Mouse (Mus musculus): ENCODE measurements at regions not wholly inside any gene's neighbourhood (a gene's known extent, or its start where the extent isn't known, plus 50 kb on each side); places are given as distances from the start of the nearest gene placed in this dataset.

DNA sequence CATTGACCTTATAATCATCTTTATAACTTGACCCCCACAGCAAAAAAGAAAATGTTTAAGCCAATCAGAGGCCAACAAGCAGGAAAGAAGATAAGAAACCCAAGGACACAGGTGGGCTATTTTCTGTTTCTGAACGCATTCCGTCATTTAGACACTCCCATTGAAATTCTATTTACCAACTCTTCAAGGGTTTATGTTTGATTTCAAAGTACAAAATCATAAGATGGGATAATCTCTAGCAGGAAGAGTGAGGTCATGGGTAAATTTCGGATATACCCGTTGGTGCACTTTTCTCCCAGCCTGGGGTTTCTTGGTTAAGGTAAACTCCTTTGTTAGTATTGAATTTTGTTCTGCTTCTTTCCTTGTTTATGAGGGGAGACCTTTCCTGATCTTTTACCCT lies 230.9 kb upstream of the Dcn start:
- Histone ChIP-seq H3K36me3 (ENCODE audit: control insufficient read depth, insufficient read depth, low read length) (no peaks in the 10 kb centered on the region), H3K27me3 (replicated peaks; ENCODE audit: control insufficient read depth, insufficient read depth, low read length) (no peaks in the 10 kb centered on the region), H3K27ac (replicated peaks; ENCODE audit: low read depth, low read length) (no peak overlapping the region), H3K4me3 (ENCODE audit: low read depth, low read length) (no peak overlapping the region), H3K9me3 (ENCODE audit: control insufficient read depth, low read length) (no peaks in the 10 kb centered on the region), H3K4me2 (ENCODE audit: low read depth, low read length) (no peak overlapping the region), H3K4me1 (ENCODE audit: control insufficient read depth, insufficient read depth, low read length) (no peaks in the 10 kb centered on the region), H3K9ac (ENCODE audit: low read depth, low read length) (no peak overlapping the region)
- ATAC-seq (ENCODE audit: low read depth) (no peak), DNase-seq (ENCODE audit: low spot score) (no peak)
- 86% methylated on average over 4 of the region's 4 CpGs for WGBS

- DNase-seq (ENCODE audit: low spot score) (no peak), ATAC-seq (ENCODE audit: low read depth) (no peak)
- no peaks in the 10 kb centered on the region for H3K36me3 ChIP-seq (ENCODE audit: control insufficient read depth, insufficient read depth, low read length)
- no peak overlapping the region for H3K9ac ChIP-seq (ENCODE audit: low read depth, low read length)
- WGBS: 70% methylated on average over 1 of the region's 1 CpGs
- no peak overlapping the region for H3K4me2 ChIP-seq (ENCODE audit: low read depth, low read length)
- no peaks in the 10 kb centered on the region for H3K9me3 ChIP-seq (ENCODE audit: control insufficient read depth, low read length)
- no peak overlapping the region for H3K4me3 ChIP-seq (ENCODE audit: low read depth, low read length)
- no peak overlapping the region for H3K27ac ChIP-seq (replicated peaks; ENCODE audit: low read depth, low read length)
- no peaks in the 10 kb centered on the region for H3K4me1 ChIP-seq (ENCODE audit: control insufficient read depth, insufficient read depth, low read length)
- H3K27me3 ChIP-seq (replicated peaks; ENCODE audit: control insufficient read depth, insufficient read depth, low read length): no peaks in the 10 kb centered on the region
Measured at GRCm38 (mm10) chr10:97249760-97250159, 229.6 kb upstream of the Dcn start.

- ATAC-seq (ENCODE audit: low read depth): no peak
- Histone ChIP-seq H3K27ac (replicated peaks; ENCODE audit: low read depth, low read length) (no peak overlapping the region), H3K36me3 (ENCODE audit: control insufficient read depth, insufficient read depth, low read length) (no peaks in the 10 kb centered on the region), H3K9me3 (ENCODE audit: control insufficient read depth, low read length) (no peaks in the 10 kb centered on the region), H3K27me3 (replicated peaks; ENCODE audit: control insufficient read depth, insufficient read depth, low read length) (no peaks in the 10 kb centered on the region), H3K4me1 (ENCODE audit: control insufficient read depth, insufficient read depth, low read length) (no peaks in the 10 kb centered on the region), H3K9ac (ENCODE audit: low read depth, low read length) (no peak overlapping the region), H3K4me2 (ENCODE audit: low read depth, low read length) (no peak overlapping the region), H3K4me3 (ENCODE audit: low read depth, low read length) (no peak overlapping the region)
- DNase-seq (ENCODE audit: low spot score): no peak
- 81% methylated on average over 2 of the region's 2 CpGs for WGBS
Measured at GRCm38 (mm10) chr10:97250167-97250566, 229.2 kb upstream of the Dcn start.

GRCm38 (mm10) chr10:97265959-97266517 lies 213.4 kb upstream of the Dcn start:
- H3K4me2 ChIP-seq (ENCODE audit: low read depth, low read length): no peak overlapping the region

DNA sequence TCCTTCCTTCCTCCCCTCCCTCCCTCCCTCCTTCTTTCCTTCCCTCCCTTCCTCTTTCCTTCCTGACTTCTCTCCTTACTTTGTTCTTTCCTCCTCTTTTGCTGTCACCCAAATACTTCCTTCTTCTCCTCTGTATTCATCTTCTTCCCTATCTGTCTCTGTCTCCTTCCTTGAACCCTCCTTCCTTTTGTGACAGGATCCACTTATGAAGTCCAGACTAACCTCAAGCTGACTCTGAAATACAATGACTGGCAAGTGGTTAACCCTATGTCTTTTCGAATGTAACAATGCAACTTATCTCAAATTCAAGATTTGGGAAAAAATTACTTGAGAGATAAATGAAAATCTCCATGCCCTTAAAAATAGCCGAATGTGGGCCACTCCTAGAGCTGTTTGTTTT lies 197.0 kb upstream of the Dcn start:
- H3K27ac ChIP-seq (replicated peaks; ENCODE audit: low read depth, low read length): no peak overlapping the region
- 64% methylated on average over 2 of the region's 2 CpGs for WGBS
- no peaks in the 10 kb centered on the region for H3K27me3 ChIP-seq (replicated peaks; ENCODE audit: control insufficient read depth, insufficient read depth, low read length)
- no peak overlapping the region for H3K4me2 ChIP-seq (ENCODE audit: low read depth, low read length)
- H3K9me3 ChIP-seq (ENCODE audit: control insufficient read depth, low read length): no peaks in the 10 kb centered on the region
- no peak for ATAC-seq (ENCODE audit: low read depth)
- H3K9ac ChIP-seq (ENCODE audit: low read depth, low read length): no peak overlapping the region
- no peaks in the 10 kb centered on the region for H3K36me3 ChIP-seq (ENCODE audit: control insufficient read depth, insufficient read depth, low read length)
- no peaks in the 10 kb centered on the region for H3K4me1 ChIP-seq (ENCODE audit: control insufficient read depth, insufficient read depth, low read length)
- DNase-seq (ENCODE audit: low spot score): no peak
- no peak overlapping the region for H3K4me3 ChIP-seq (ENCODE audit: low read depth, low read length)

More at GRCm38 (mm10) chr10:97265959-97266517, 213.4 kb upstream of the Dcn start:
- ATAC-seq (ENCODE audit: low read depth): peak; percentile 75; the same call in 1 of the 2 replicates
- Histone ChIP-seq H3K9ac (ENCODE audit: low read depth, low read length) (no peak overlapping the region), H3K4me3 (ENCODE audit: low read depth, low read length) (no peak overlapping the region), H3K27ac (replicated peaks; ENCODE audit: low read depth, low read length) (no peak overlapping the region), H3K4me1 (ENCODE audit: control insufficient read depth, insufficient read depth, low read length) (0 out of 2 replicates have a peak, but pooled peaks cover 4% of the 10 kb centered on the region), H3K27me3 (replicated peaks; ENCODE audit: control insufficient read depth, insufficient read depth, low read length) (no peaks in the 10 kb centered on the region), H3K36me3 (ENCODE audit: control insufficient read depth, insufficient read depth, low read length) (no peaks in the 10 kb centered on the region), H3K9me3 (ENCODE audit: control insufficient read depth, low read length) (no peaks in the 10 kb centered on the region)
- 18% methylated on average over 6 of the region's 6 CpGs for WGBS
- DNase-seq (ENCODE audit: low spot score): peak; percentile 82

DNA sequence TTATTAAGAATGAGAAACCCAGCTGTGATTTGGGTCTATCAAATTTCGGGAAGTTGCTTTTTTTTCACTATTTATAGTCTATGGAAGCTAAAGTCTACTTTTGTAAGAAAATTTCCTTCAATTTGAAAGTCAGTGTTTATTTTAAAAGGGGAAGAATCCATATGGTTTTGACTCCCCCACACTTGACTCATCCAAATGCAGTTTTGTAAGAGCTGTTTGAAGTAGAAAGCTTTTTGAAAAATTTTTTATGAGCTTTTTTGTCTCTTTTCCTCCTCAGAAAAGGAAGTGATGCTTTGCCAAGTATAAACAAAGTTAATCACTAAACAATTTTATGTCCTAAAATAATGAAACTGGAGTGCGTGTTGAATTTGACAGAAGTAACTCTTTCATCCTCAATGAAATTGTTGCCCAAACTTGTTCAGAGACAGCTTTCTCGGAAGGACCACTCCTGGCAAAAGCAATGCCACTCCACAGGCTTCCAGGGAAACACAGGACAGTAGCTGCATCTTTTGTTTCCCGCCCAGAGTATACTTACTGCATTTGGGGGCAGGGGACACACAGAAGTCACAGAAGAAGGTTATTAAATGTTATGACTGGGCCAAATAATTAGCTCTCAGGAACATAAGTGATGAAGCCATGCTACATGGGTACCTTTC lies 196.4 kb upstream of the Dcn start:
- Histone ChIP-seq H3K36me3 (ENCODE audit: control insufficient read depth, insufficient read depth, low read length) (no peaks in the 10 kb centered on the region), H3K27ac (replicated peaks; ENCODE audit: low read depth, low read length) (0 out of 2 replicates have a peak overlapping the region, but pooled peaks have one; percentile 29), H3K9me3 (ENCODE audit: control insufficient read depth, low read length) (no peaks in the 10 kb centered on the region), H3K4me3 (ENCODE audit: low read depth, low read length) (no peak overlapping the region), H3K4me2 (ENCODE audit: low read depth, low read length) (no peak overlapping the region), H3K4me1 (ENCODE audit: control insufficient read depth, insufficient read depth, low read length) (no peaks in the 10 kb centered on the region), H3K9ac (ENCODE audit: low read depth, low read length) (no peak overlapping the region), H3K27me3 (replicated peaks; ENCODE audit: control insufficient read depth, insufficient read depth, low read length) (no peaks in the 10 kb centered on the region)
- ATAC-seq (ENCODE audit: low read depth): no peak
- no peak for DNase-seq (ENCODE audit: low spot score)
- 64% methylated on average over 4 of the region's 4 CpGs for WGBS

DNA sequence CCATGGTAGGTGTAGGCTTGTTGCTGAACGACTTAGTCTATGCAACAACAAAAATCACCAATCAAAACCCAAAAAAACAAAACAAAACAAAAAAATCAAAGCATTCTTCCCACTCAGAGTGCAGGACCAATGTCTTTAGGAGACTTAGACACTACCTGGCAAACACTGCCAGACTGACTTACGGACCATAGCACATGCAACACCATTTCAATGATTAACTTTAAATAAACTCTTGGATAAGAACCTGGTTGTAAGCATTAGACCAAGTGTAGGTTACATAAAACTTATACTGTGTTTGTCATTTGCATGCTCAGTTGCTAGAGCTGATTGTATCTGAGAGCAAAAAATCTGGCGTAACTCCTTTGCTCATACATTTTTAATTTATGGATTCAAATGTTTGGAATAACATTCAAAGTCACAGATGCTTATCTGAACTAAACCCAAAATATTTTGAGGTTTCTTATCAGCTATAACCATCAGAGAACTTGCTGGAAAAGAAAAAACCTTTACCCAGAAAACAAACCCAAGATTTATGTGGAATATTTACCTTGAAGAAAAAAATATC lies 174.5 kb upstream of the Dcn start:
- ATAC-seq (ENCODE audit: low read depth) (no peak), DNase-seq (ENCODE audit: low spot score) (peak; percentile 54)
- no peaks in the 10 kb centered on the region for H3K9me3 ChIP-seq (ENCODE audit: control insufficient read depth, low read length)
- H3K36me3 ChIP-seq (ENCODE audit: control insufficient read depth, insufficient read depth, low read length): no peaks in the 10 kb centered on the region
- no peak overlapping the region for H3K27ac ChIP-seq (replicated peaks; ENCODE audit: low read depth, low read length)
- H3K9ac ChIP-seq (ENCODE audit: low read depth, low read length): no peak overlapping the region
- H3K4me2 ChIP-seq (ENCODE audit: low read depth, low read length): no peak overlapping the region
- H3K4me3 ChIP-seq (ENCODE audit: low read depth, low read length): no peak overlapping the region
- WGBS: 58% methylated on average over 3 of the region's 3 CpGs
- no peaks in the 10 kb centered on the region for H3K4me1 ChIP-seq (ENCODE audit: control insufficient read depth, insufficient read depth, low read length)
- H3K27me3 ChIP-seq (replicated peaks; ENCODE audit: control insufficient read depth, insufficient read depth, low read length): no peaks in the 10 kb centered on the region

GRCm38 (mm10) chr10:97309580-97309979 lies 169.8 kb upstream of the Dcn start:
- ATAC-seq (ENCODE audit: low read depth) (no peak), DNase-seq (ENCODE audit: low spot score) (peak; percentile 47)

More at GRCm38 (mm10) chr10:97309580-97309979, 169.8 kb upstream of the Dcn start:
- H3K4me1 ChIP-seq (ENCODE audit: control insufficient read depth, insufficient read depth, low read length): no peaks in the 10 kb centered on the region; the same call in 1 of the 2 replicates
- H3K4me2 ChIP-seq (ENCODE audit: low read depth, low read length): no peak overlapping the region
- no peak overlapping the region for H3K9ac ChIP-seq (ENCODE audit: low read depth, low read length)
- H3K27ac ChIP-seq (replicated peaks; ENCODE audit: low read depth, low read length): no peak overlapping the region
- 72% methylated on average over 5 of the region's 5 CpGs for WGBS
- no peaks in the 10 kb centered on the region for H3K9me3 ChIP-seq (ENCODE audit: control insufficient read depth, low read length)
- H3K27me3 ChIP-seq (replicated peaks; ENCODE audit: control insufficient read depth, insufficient read depth, low read length): no peaks in the 10 kb centered on the region
- no peaks in the 10 kb centered on the region for H3K36me3 ChIP-seq (ENCODE audit: control insufficient read depth, insufficient read depth, low read length)
- H3K4me3 ChIP-seq (ENCODE audit: low read depth, low read length): no peak overlapping the region
